Mouse (Mus musculus): ENCODE results near the gene Klhl11. TPM values are rescaled to one million over a fixed set of nuclear protein-coding genes. Genes with fewer than 3 reads are reported as not detected.

The Klhl11 gene
- polyA plus RNA-seq, 1 experiment = 13.7 TPM

DNA sequence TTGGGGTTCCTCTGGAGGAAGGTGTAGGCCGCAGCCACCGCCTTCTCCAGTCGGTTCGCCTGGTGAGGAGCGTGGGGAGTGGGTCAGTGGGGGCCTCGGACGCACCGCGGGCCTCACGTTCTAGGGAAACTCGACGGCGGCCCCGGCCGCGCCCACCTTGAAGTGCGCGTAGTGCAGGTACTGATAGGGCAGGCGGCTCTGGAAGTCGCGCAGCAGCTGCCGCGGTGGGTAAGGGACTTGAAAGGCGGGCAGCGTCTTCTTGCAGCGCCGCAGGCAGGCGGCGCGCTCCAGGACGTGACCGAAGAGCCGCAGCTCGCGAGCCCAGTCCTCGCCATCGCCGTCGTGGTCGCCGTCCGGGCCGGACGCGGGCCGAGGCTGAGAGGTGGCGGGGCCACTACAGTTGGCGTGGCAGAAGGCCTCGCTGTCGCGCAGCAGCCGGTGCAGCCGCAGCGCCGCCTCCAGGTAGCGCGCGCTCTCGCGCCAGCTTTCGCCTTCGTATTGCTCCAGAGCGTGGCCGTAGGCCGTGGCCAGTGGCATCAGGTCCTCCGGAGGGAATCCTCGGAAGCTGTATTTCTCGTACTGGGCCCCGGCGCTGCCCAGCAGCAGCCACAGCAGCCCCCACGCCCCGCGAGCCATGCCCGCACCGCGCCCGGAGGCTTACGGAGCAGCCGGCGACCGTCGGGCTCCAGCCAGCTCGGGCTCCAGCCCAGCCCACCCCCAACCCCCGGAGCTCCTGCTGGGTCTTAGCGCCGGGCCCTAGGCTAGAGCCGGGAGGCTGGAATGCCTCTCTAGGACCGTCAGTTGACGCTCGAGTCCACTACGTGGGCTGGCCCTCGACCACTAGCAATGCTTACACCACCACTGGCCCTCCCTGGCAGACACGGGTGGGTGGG, 58.3 kb downstream of the Klhl11 start, which contains the start of gene P3h4:
Gene P3h4 (minus strand): TSS at position 816 of the 893 bp plus-strand sequence.
- DNase-seq (ENCODE audit: extremely low spot score in 1 of 2, low spot score in 1 of 2) = peak in 1 of 2 experiments; percentile 74

GRCm38 (mm10) chr11:100413541-100413940, 59.0 kb downstream of the Klhl11 start:
- no peak for DNase-seq (ENCODE audit: extremely low spot score in 1 of 2, low spot score in 1 of 2)

Other genes starting within 250 kb of the Klhl11 start
- not detected in 2 replicates for gene Krt16, start 223.8 kb downstream of the Klhl11 start, polyA plus RNA-seq (2012; rRNA removed)
- 0.23 and 0.28 TPM in 2 replicates for gene Krt17, start 211.7 kb downstream of the Klhl11 start, polyA plus RNA-seq (2012; rRNA removed)
- gene Krt42, start 202.9 kb downstream of the Klhl11 start, polyA plus RNA-seq (2012; rRNA removed) = 0.14 TPM in 1 of 2 replicates, not detected in the other
- gene Eif1, start 152.9 kb downstream of the Klhl11 start, polyA plus RNA-seq (2012; rRNA removed) = 510 and 517 TPM in 2 replicates
- gene Gast, start 138.3 kb downstream of the Klhl11 start, polyA plus RNA-seq (2012; rRNA removed) = not detected in 2 replicates
- gene Hap1, start 116.6 kb downstream of the Klhl11 start, polyA plus RNA-seq (2012; rRNA removed) = 251 and 269 TPM in 2 replicates
- 71.3 and 71.5 TPM in 2 replicates for gene Jup, start 75.0 kb downstream of the Klhl11 start, polyA plus RNA-seq (2012; rRNA removed)
- gene P3h4, start 57.9 kb downstream of the Klhl11 start, polyA plus RNA-seq (2012; rRNA removed) = 13.6 and 15.8 TPM in 2 replicates
- gene Fkbp10, start 57.0 kb downstream of the Klhl11 start, polyA plus RNA-seq (2012; rRNA removed) = 10.6 and 10.8 TPM in 2 replicates
- gene Nt5c3b, start 30.9 kb downstream of the Klhl11 start, polyA plus RNA-seq (2012; rRNA removed) = 63.7 and 77.3 TPM in 2 replicates
- gene Klhl10, start 30.8 kb downstream of the Klhl11 start, polyA plus RNA-seq (2012; rRNA removed) = 0.72 and 0.74 TPM in 2 replicates
- 108 and 113 TPM in 2 replicates for gene Acly, start 55.3 kb upstream of the Klhl11 start, polyA plus RNA-seq (2012; rRNA removed)
- 1.5 and 2.0 TPM in 2 replicates for gene Ttc25, start 72.9 kb upstream of the Klhl11 start, polyA plus RNA-seq (2012; rRNA removed)
- 227 and 230 TPM in 2 replicates for gene Cnp, start 102.2 kb upstream of the Klhl11 start, polyA plus RNA-seq (2012; rRNA removed)
- 23.5 and 27.3 TPM in 2 replicates for gene Nkiras2, start 146.5 kb upstream of the Klhl11 start, polyA plus RNA-seq (2012; rRNA removed)
- 224 and 228 TPM in 2 replicates for gene Dnajc7, start 147.4 kb upstream of the Klhl11 start, polyA plus RNA-seq (2012; rRNA removed)
- gene Zfp385c, start 219.7 kb upstream of the Klhl11 start, polyA plus RNA-seq (2012; rRNA removed) = 2.5 TPM in 2 replicates
- 2.7 and 2.8 TPM in 2 replicates for gene Dhx58, start 231.5 kb upstream of the Klhl11 start, polyA plus RNA-seq (2012; rRNA removed)
- 60.7 and 61.7 TPM in 2 replicates for gene Kat2a, start 239.7 kb upstream of the Klhl11 start, polyA plus RNA-seq (2012; rRNA removed)
- not detected in 2 replicates for gene Hspb9, start 241.1 kb upstream of the Klhl11 start, polyA plus RNA-seq (2012; rRNA removed)